Mouse (Mus musculus) forebrain, embryonic 11.5 days (tissue): ENCODE measurements at regions not wholly inside any gene's neighbourhood (a gene's known extent, or its start where the extent isn't known, plus 50 kb on each side); places are given as distances from the start of the nearest gene placed in this dataset.

ENCODE experiments used
- ATAC-seq: fragments of 200-750 bp; cut with Nextera tagmentation; replicated peaks from 2 replicates; pipeline ENCODE4 v1.8.0; 2017; ENCODE audit warnings: moderate TSS enrichment; ENCODE audit not compliant: low FRiP score
- DNase-seq: peaks from one replicate; pipeline ENCODE4 v3.0.0-alpha.2; 2017; ENCODE audit warnings: low spot score
- H3K27ac ChIP-seq: fragments of 300-500 bp; sonication (generic); 2 replicates; pipeline ENCODE4 v1.5.1; 2014; ENCODE audit warnings: low read depth, low read length
- H3K27me3 ChIP-seq: fragments of 300-500 bp; sonication (generic); 2 replicates; pipeline ENCODE4 v1.6.1; 2014; ENCODE audit warnings: mild to moderate bottlenecking, low read length, mixed read lengths; ENCODE audit not compliant: control insufficient read depth, insufficient read depth
- H3K36me3 ChIP-seq: fragments of 300-500 bp; sonication (generic); 2 replicates; pipeline ENCODE4 v1.6.1; 2014; ENCODE audit warnings: mild to moderate bottlenecking, low read length, moderate library complexity, mixed read lengths; ENCODE audit not compliant: control insufficient read depth, insufficient read depth
- H3K4me1 ChIP-seq: fragments of 300-500 bp; sonication (generic); replicated peaks from 2 replicates; pipeline ENCODE4 v1.6.1; 2014; ENCODE audit warnings: low read length, mixed read lengths; ENCODE audit not compliant: control insufficient read depth, insufficient read depth
- H3K4me2 ChIP-seq: fragments of 300-500 bp; sonication (generic); 2 replicates; pipeline ENCODE4 v1.6.1; 2014; ENCODE audit warnings: low read depth, mild to moderate bottlenecking, low read length, moderate library complexity, mixed read lengths; ENCODE audit not compliant: severe bottlenecking
- H3K4me3 ChIP-seq: fragments of 300-500 bp; sonication (generic); 2 replicates; pipeline ENCODE4 v1.5.1; 2014; ENCODE audit warnings: low read depth, low read length
- H3K9ac ChIP-seq: fragments of 300-500 bp; sonication (generic); 2 replicates; pipeline ENCODE4 v1.6.1; 2014; ENCODE audit warnings: low read length
- H3K9me3 ChIP-seq: fragments of 300-500 bp; sonication (generic); 2 replicates; pipeline ENCODE4 v1.6.1; 2016; ENCODE audit warnings: low read length, mixed read lengths; ENCODE audit not compliant: control insufficient read depth
- WGBS: fragments of 180-500 bp; shearing (Covaris S2); extraction: QIAGEN DNeasy Blood & Tissue Kit; methylation state at CpG from one replicate; pipeline ENCODE4 v1.1.7; 2014; 5-methylcytosine and 5-hydroxymethylcytosine counted together

DNA sequence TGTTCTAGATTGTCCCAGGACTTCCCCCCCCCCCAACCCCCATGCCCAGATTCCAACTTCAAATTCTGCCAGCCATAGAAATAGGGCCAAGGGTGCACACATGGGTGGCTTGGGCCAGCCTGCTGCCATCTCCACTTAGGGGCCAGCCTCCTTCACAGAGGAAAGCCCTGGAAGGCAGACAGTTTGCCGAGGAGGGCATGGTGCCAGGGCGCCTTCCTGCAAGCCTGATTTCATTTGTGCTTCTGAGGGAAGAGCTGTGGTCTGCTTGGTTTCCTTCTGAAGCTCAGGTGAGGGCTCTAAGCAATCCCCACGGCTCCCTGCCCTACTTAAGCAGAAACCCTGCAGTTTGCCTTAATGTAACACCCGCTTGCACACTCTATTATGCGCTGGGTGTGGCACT, 52.3 kb upstream of the Tcl1 start:
- Histone ChIP-seq H3K4me1 (no peaks in the 10 kb centered on the region; the same call in 1 of the 2 replicates), H3K4me3 (no peak overlapping the region), H3K36me3 (no peaks in the 10 kb centered on the region), H3K9ac (no peak overlapping the region), H3K27ac (no peak overlapping the region), H3K4me2 (no peak overlapping the region), H3K9me3 (no peaks in the 10 kb centered on the region), H3K27me3 (no peaks in the 10 kb centered on the region)
- DNase-seq (no peak), ATAC-seq (no peak)
- WGBS = 88% methylated on average over 5 of the region's 5 CpGs

DNA sequence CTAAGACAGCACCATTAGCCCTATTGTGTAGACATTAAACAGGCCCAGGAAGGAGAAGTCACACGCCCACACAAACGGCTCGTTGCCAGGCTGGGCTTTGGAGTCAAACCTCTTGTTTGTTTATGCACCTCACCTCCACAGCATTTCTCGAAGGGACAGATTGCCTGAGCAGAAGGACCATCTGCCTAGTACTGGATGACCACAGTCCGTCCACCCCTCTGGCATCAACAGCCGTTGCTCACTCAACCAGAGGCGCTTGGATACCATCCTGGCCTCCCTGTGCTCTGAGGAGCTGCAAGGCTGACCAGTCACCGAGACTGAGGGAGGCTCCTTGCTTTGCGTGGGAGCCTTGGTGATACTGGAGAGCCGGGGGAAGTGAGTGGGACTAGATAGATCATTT, 53.6 kb upstream of the Tunar start:
- no peak overlapping the region for H3K27ac ChIP-seq
- no peak overlapping the region for H3K9ac ChIP-seq
- no peak for DNase-seq
- no peaks in the 10 kb centered on the region for H3K36me3 ChIP-seq
- H3K27me3 ChIP-seq = no peaks in the 10 kb centered on the region
- ATAC-seq = no peak
- H3K4me1 ChIP-seq = no peaks in the 10 kb centered on the region; the same call in 1 of the 2 replicates
- no peak overlapping the region for H3K4me3 ChIP-seq
- 88% methylated on average over 10 of the region's 10 CpGs for WGBS
- no peaks in the 10 kb centered on the region for H3K9me3 ChIP-seq
- no peak overlapping the region for H3K4me2 ChIP-seq

GRCm38 (mm10) chr12:105281070-105281469, 52.6 kb upstream of the Tunar start:
- 0 out of 2 replicates have a peak, but pooled peaks have one; percentile 18 for ATAC-seq
- WGBS = 30% methylated on average over 8 of the region's 8 CpGs
- DNase-seq = no peak

DNA sequence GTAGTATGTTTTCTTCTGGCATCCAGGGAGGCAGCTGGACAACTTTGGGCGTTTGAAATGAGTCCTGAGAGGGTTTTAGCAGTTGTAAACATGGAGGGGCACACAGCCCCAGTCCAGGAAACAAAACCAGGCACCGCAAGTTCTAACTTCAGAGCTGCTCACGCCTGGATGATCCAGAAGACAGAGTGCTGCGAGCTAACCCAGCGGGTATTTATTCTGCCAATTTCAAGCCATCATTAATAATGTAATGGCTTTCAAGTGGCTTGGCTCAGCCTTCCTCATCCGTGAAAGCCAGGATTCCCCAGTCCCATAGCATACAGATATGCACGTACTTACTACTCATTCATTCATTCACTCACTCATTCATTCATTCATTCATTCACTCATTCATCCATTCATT, 51.6 kb upstream of the Tunar start:
- Histone ChIP-seq H3K36me3 (no peaks in the 10 kb centered on the region), H3K27me3 (no peaks in the 10 kb centered on the region), H3K27ac (no peak overlapping the region), H3K4me2 (no peak overlapping the region), H3K9me3 (no peaks in the 10 kb centered on the region), H3K4me1 (no peaks in the 10 kb centered on the region; the same call in 1 of the 2 replicates), H3K9ac (no peak overlapping the region), H3K4me3 (no peak overlapping the region)
- no peak for DNase-seq
- no peak for ATAC-seq
- 64% methylated on average over 7 of the region's 7 CpGs for whole genome bisulfite sequencing

More at GRCm38 (mm10) chr12:105281070-105281469, 52.6 kb upstream of the Tunar start:
- Histone ChIP-seq H3K9ac (no peak overlapping the region), H3K4me1 (no peaks in the 10 kb centered on the region; the same call in 1 of the 2 replicates), H3K27ac (no peak overlapping the region), H3K4me3 (no peak overlapping the region), H3K27me3 (no peaks in the 10 kb centered on the region), H3K36me3 (no peaks in the 10 kb centered on the region), H3K4me2 (no peak overlapping the region), H3K9me3 (no peaks in the 10 kb centered on the region)
